7 mouse cellular contexts compared by ENCODE assay signal in genomic region chr5:143817116-143817930, GRCm38 (mm10). TPM values are rescaled to one million over a fixed set of nuclear protein-coding genes. Genes with fewer than 3 reads are reported as not detected.
A peak's percentile ranks its signal among the peaks of the same experiment; 100 is the strongest.
DNase-seq lines count a peak whose midpoint lies in the region; ATAC-seq lines count a peak whose summit lies in the region.

Gene Eif2ak1, plus strand, starts transcription at chr5:143817788.

- H3K36me3 ChIP-seq in intestine, embryonic 16.5 days (ENCODE audit: control insufficient read depth, insufficient read depth, low read length): no peaks in the 10 kb centered on the region
- H3K36me3 ChIP-seq in midbrain, embryonic 11.5 days (ENCODE audit: control insufficient read depth, insufficient read depth, low read length): no peaks in the 10 kb centered on the region

- intact Hi-C loops in left cerebral cortex, postnatal 36 days (cut with DNase I): no loop called here

- no peaks in the 10 kb centered on the region for H3K9me3 ChIP-seq in intestine, embryonic 16.5 days (ENCODE audit: control insufficient read depth, low read length)
- H3K9me3 ChIP-seq in midbrain, embryonic 11.5 days (ENCODE audit: control insufficient read depth, low read length): no peaks in the 10 kb centered on the region

- peak within 1 kb of the TSS; percentile 88 for H3K4me2 ChIP-seq in intestine, embryonic 16.5 days (ENCODE audit: low read depth, low read length)
- H3K4me2 ChIP-seq in midbrain, embryonic 11.5 days: peak within 1 kb of the TSS; percentile 49

- peak within 1 kb of the TSS; percentile 61 for H3K27ac ChIP-seq in intestine, embryonic 16.5 days (ENCODE audit: low read length)
- H3K27ac ChIP-seq in midbrain, embryonic 11.5 days (ENCODE audit: low read depth, low read length): no peak within 1 kb of the TSS

- ATAC-seq in intestine, embryonic 16.5 days: peak; percentile 99
- ATAC-seq in midbrain, embryonic 11.5 days (ENCODE audit: low FRiP score): peak; percentile 99

- peak; percentile 91 for DNase-seq in adrenal gland, adult 8-10 months
- peak; percentile 93 for DNase-seq in embryo, embryonic 9.5 days (ENCODE audit: extremely low spot score)
- DNase-seq in gastrocnemius, postnatal 4 days (ENCODE audit: low spot score in 2 of 2): peak; percentile 77 to 90
- peak; percentile 86 to 87 for DNase-seq in left cerebral cortex, postnatal 36 days (ENCODE audit: low spot score in 2 of 2)
- peak; percentile 100 for DNase-seq in midbrain, embryonic 11.5 days (ENCODE audit: low spot score, missing footprints)
- peak; percentile 94 for DNase-seq in skeletal muscle tissue, adult 2 months (ENCODE audit: low read depth, low spot score)

- peak within 1 kb of the TSS; percentile 87 for H3K4me3 ChIP-seq in intestine, embryonic 16.5 days (ENCODE audit: low read length)
- peak within 1 kb of the TSS; percentile 62 for H3K4me3 ChIP-seq in midbrain, embryonic 11.5 days (ENCODE audit: low read depth, low read length)

- under 1% methylated on average over 37 of the region's 37 CpGs for WGBS in intestine, embryonic 16.5 days
- under 1% methylated on average over 36 of the region's 37 CpGs for WGBS in midbrain, embryonic 11.5 days

- peaks cover 6% of the 10 kb centered on the region; the same call in 1 of the 2 replicates for H3K4me1 ChIP-seq in intestine, embryonic 16.5 days (ENCODE audit: control insufficient read depth, insufficient read depth, low read length)
- peaks cover 10% of the 10 kb centered on the region for H3K4me1 ChIP-seq in midbrain, embryonic 11.5 days (ENCODE audit: control insufficient read depth, insufficient read depth, low read length)

- peak within 1 kb of the TSS; percentile 86 for H3K9ac ChIP-seq in intestine, embryonic 16.5 days (ENCODE audit: low read depth, low read length)
- peak within 1 kb of the TSS; percentile 70 for H3K9ac ChIP-seq in midbrain, embryonic 11.5 days (ENCODE audit: low read length)

- H3K27me3 ChIP-seq in intestine, embryonic 16.5 days (replicated peaks; ENCODE audit: control insufficient read depth, insufficient read depth, low read length): no peaks in the 10 kb centered on the region
- no peaks in the 10 kb centered on the region for H3K27me3 ChIP-seq in midbrain, embryonic 11.5 days (ENCODE audit: control insufficient read depth, insufficient read depth, low read length)

RNA-seq across cellular contexts. Expression of gene Eif2ak1, which starts in this region (rescaled TPM):
- 10 to 100 TPM; 42.1 to 49.3 (median 45.2) TPM for total RNA-seq in adrenal gland, adult 8-10 months (2022)
- total RNA-seq in gastrocnemius, postnatal 4 days (2021): 10 to 100 TPM; 28.7 to 31.7 TPM
- polyA plus RNA-seq in intestine, embryonic 16.5 days (2015; fragmentation: Nextera tagmentation; extraction: Ambion mirVana): 32.2 and 32.5 TPM in 2 replicates
- 10 to 100 TPM; 44.9 to 45.1 TPM for total RNA-seq in left cerebral cortex, postnatal 36 days (2021)
- 52.8 and 54.5 TPM in 2 replicates for polyA plus RNA-seq in midbrain, embryonic 11.5 days (2014; fragmentation: Nextera tagmentation; extraction: Ambion mirVana)
